Mouse (Mus musculus) MEL (cell line): ENCODE data around the gene Zmym2. TPM values are rescaled to one million over a fixed set of nuclear protein-coding genes. Genes with fewer than 3 reads are reported as not detected.

Source experiments
- DNase-seq: peaks from one replicate; pipeline ENCODE4 v3.0.0; 2011; ENCODE audit warnings: low read depth, low spot score
- H3K27ac ChIP-seq: 2 replicates; pipeline ENCODE4 v1.5.1; 2012; ENCODE audit warnings: low read depth, mild to moderate bottlenecking, control low read depth, low read length, moderate library complexity; ENCODE audit not compliant: control insufficient read depth
- H3K27me3 ChIP-seq, 2 experiments: fragments of 150-350 bp in 1 of 2; sonication (generic) in 1 of 2; 2 replicates each; pipeline ENCODE4 v1.6.1; 2012; ENCODE audit warnings: low read length in 2 of 2, mild to moderate bottlenecking in 2 of 2, improper control_type of control experiment in 1 of 2, moderate library complexity in 1 of 2; ENCODE audit not compliant: insufficient read depth in 2 of 2, control insufficient read depth in 1 of 2
- H3K36me3 ChIP-seq, 2 experiments: 2 replicates each; pipeline ENCODE4 v1.6.1; 2012 to 2014; ENCODE audit warnings: low read length in 2 of 2, improper control_type of control experiment in 1 of 2, inconsistent platforms in 1 of 2, mild to moderate bottlenecking in 1 of 2; ENCODE audit not compliant: insufficient read depth in 2 of 2, control insufficient read depth in 1 of 2
- H3K4me1 ChIP-seq, 2 experiments: fragments of 150-350 bp in 1 of 2; sonication (generic) in 1 of 2; 2 replicates each; pipeline ENCODE4 v1.6.1; 2012; ENCODE audit warnings: low read length in 2 of 2, improper control_type of control experiment in 1 of 2, mild to moderate bottlenecking in 1 of 2; ENCODE audit not compliant: insufficient read depth in 2 of 2, control insufficient read depth in 1 of 2
- H3K4me3 ChIP-seq, 2 experiments: fragments of 150-350 bp in 1 of 2; sonication (generic) in 1 of 2; 2 replicates each; pipeline ENCODE4 v1.5.1; 2012; ENCODE audit warnings: low read depth in 2 of 2, low read length in 2 of 2, mild to moderate bottlenecking in 2 of 2, moderate library complexity in 2 of 2, control low read depth in 1 of 2, improper control_type of control experiment in 1 of 2; ENCODE audit not compliant: control insufficient read depth in 1 of 2, insufficient read depth in 1 of 2
- H3K79me2 ChIP-seq: 2 replicates; pipeline ENCODE4 v1.6.1; 2012; ENCODE audit warnings: mild to moderate bottlenecking, low read length, moderate library complexity; ENCODE audit not compliant: control insufficient read depth, poor library complexity, insufficient read depth
- H3K9ac ChIP-seq: 2 replicates; pipeline ENCODE4 v1.6.1; 2012; ENCODE audit warnings: low read depth, mild to moderate bottlenecking, control low read depth, low read length, moderate library complexity; ENCODE audit not compliant: control insufficient read depth, poor library complexity, severe bottlenecking
- H3K9me3 ChIP-seq: fragments of 150-350 bp; sonication (generic); replicated peaks from 2 replicates; pipeline ENCODE4 v1.6.1; 2012; ENCODE audit warnings: mild to moderate bottlenecking, low read length, improper control_type of control experiment, moderate library complexity; ENCODE audit not compliant: insufficient read depth
- BHLHE40 ChIP-seq: IDR thresholded peaks from 2 replicates; pipeline ENCODE4 v1.6.1; 2012; ENCODE audit warnings: low read depth, mild to moderate bottlenecking, inconsistent platforms, low read length, improper control_type of control experiment, borderline replicate concordance
- CHD1 ChIP-seq: IDR thresholded peaks from 2 replicates; pipeline ENCODE4 v1.6.1; 2012; ENCODE audit warnings: low read depth, mild to moderate bottlenecking, inconsistent platforms, low read length, improper control_type of control experiment
- CTCF ChIP-seq, 3 experiments: IDR thresholded peaks in 2 of 3; conservative IDR thresholded peaks in 1 of 3; 2 replicates each; pipeline ENCODE4 v1.5.1; 2011 to 2012; ENCODE audit warnings: low read length in 3 of 3, low read depth in 2 of 3, mild to moderate bottlenecking in 2 of 3, improper control_type of control experiment in 1 of 3, inconsistent platforms in 1 of 3, mixed read lengths in 1 of 3, moderate library complexity in 1 of 3; ENCODE audit not compliant: control insufficient read depth in 1 of 3, insufficient read depth in 1 of 3, poor library complexity in 1 of 3, severe bottlenecking in 1 of 3
- E2F4 ChIP-seq: IDR thresholded peaks from 2 replicates; pipeline ENCODE4 v1.6.1; 2011; ENCODE audit warnings: low read depth, low read length, improper control_type of control experiment, borderline replicate concordance
- EP300 ChIP-seq, 2 experiments: IDR thresholded peaks; 2 replicates each; pipeline ENCODE4 v1.6.1; 2011; ENCODE audit warnings: improper control_type of control experiment in 2 of 2, low read length in 2 of 2, low read depth in 1 of 2, mild to moderate bottlenecking in 1 of 2
- GABPA ChIP-seq: IDR thresholded peaks from 2 replicates; pipeline ENCODE4 v1.6.1; 2012; ENCODE audit warnings: low read depth, mild to moderate bottlenecking, inconsistent platforms, low read length, improper control_type of control experiment, moderate library complexity
- GATA1 ChIP-seq: IDR thresholded peaks from 2 replicates; pipeline ENCODE4 v1.6.1; 2011; ENCODE audit warnings: low read depth, low read length, improper control_type of control experiment
- HCFC1 ChIP-seq: IDR thresholded peaks from 2 replicates; pipeline ENCODE4 v1.6.1; 2012; ENCODE audit warnings: low read depth, mild to moderate bottlenecking, inconsistent platforms, low read length, improper control_type of control experiment, moderate library complexity
- KAT2A ChIP-seq: conservative IDR thresholded peaks from 2 replicates; pipeline ENCODE4 v1.6.1; 2012; ENCODE audit warnings: low read depth, low read length, improper control_type of control experiment, inconsistent platforms
- MAX ChIP-seq: IDR thresholded peaks from 2 replicates; pipeline ENCODE4 v1.6.1; 2011; ENCODE audit warnings: low read length, improper control_type of control experiment
- MAZ ChIP-seq: IDR thresholded peaks from 2 replicates; pipeline ENCODE4 v1.6.1; 2012; ENCODE audit warnings: low read depth, mild to moderate bottlenecking, inconsistent platforms, low read length, improper control_type of control experiment
- MYB ChIP-seq: IDR thresholded peaks from 2 replicates; pipeline ENCODE4 v1.6.1; 2011; ENCODE audit warnings: mild to moderate bottlenecking, low read depth, low read length, improper control_type of control experiment
- POLR2AphosphoS5 ChIP-seq: IDR thresholded peaks from 2 replicates; pipeline ENCODE4 v1.6.1; 2012; ENCODE audit warnings: low read depth, borderline replicate concordance, mild to moderate bottlenecking, inconsistent platforms, low read length, moderate library complexity, mixed read lengths
- SIN3A ChIP-seq: IDR thresholded peaks from 2 replicates; pipeline ENCODE4 v1.6.1; 2012; ENCODE audit warnings: low read length, improper control_type of control experiment, inconsistent platforms
- SMC3 ChIP-seq: IDR thresholded peaks from 2 replicates; pipeline ENCODE4 v1.6.1; 2011; ENCODE audit warnings: low read depth, low read length, improper control_type of control experiment
- TAL1 ChIP-seq: IDR thresholded peaks from 2 replicates; pipeline ENCODE4 v1.6.1; 2012; ENCODE audit warnings: mild to moderate bottlenecking, inconsistent platforms, low read length, moderate library complexity, mixed read lengths
- TCF12 ChIP-seq: IDR thresholded peaks from 2 replicates; pipeline ENCODE4 v1.6.1; 2014; ENCODE audit warnings: low read depth, mild to moderate bottlenecking, inconsistent platforms, low read length, improper control_type of control experiment, moderate library complexity
- UBTF ChIP-seq: IDR thresholded peaks from 2 replicates; pipeline ENCODE4 v1.6.1; 2012; ENCODE audit warnings: low read depth, mild to moderate bottlenecking, inconsistent platforms, low read length, improper control_type of control experiment, moderate library complexity, borderline replicate concordance; ENCODE audit not compliant: insufficient read depth
- USF1 ChIP-seq: IDR thresholded peaks from 2 replicates; pipeline ENCODE4 v1.6.1; 2014; ENCODE audit warnings: low read depth, mild to moderate bottlenecking, inconsistent platforms, low read length, improper control_type of control experiment, moderate library complexity
- ZKSCAN1 ChIP-seq: IDR thresholded peaks from 2 replicates; pipeline ENCODE4 v1.6.1; 2012; ENCODE audit warnings: low read depth, mild to moderate bottlenecking, inconsistent platforms, low read length, improper control_type of control experiment, moderate library complexity
- ZMIZ1 ChIP-seq: IDR thresholded peaks from 2 replicates; pipeline ENCODE4 v1.6.1; 2012; ENCODE audit warnings: low read depth, mild to moderate bottlenecking, inconsistent platforms, low read length, improper control_type of control experiment, moderate library complexity
- polyA plus RNA-seq, 2 experiments: library from polyadenylated mRNA; stranded (reverse) in 1 of 2; unstranded in 1 of 2; fragments of >175 nt in 1 of 2; fragments of >200 nt in 1 of 2; gene quantifications; 2 replicates each; pipeline versions ENCODE4 v1.2.1 to v1.2.4; 2012; ENCODE audit warnings: low replicate concordance in 2 of 2, low read depth in 1 of 2; ENCODE audit not compliant: insufficient read length in 2 of 2, insufficient read depth in 1 of 2, missing spikeins in 1 of 2
- total RNA-seq: library from RNA; depleted of rRNA; stranded (reverse); fragments of 300-350 nt; gene quantifications from 2 replicates; pipeline ENCODE4 v1.2.3, GENCODE M21; 2012

Gene Zmym2
- total and polyA plus RNA-seq, 3 experiments, result 9.8 to 407 (median 27.7) TPM

DNA sequence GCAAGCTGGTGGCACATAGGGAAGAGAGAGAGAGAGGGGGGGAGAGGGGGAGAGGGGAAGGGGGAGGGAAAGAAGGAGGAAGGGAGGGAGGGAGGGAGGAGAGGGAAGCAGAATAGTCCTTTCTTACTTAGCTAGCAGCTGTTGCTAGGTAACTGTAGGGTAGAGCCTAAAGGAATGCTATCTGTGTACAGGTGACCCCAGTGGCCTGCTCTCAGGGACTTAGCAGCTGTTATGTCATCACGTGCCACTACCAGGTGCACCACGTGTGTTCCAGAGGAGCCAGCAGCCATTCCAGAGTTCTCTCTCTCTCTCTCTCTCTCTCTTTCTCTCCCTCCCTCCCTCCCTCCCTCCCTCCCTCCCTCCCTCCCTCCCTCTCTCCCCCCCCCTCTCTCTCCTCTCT, 41.9 kb upstream of the Zmym2 start:
- H3K4me1 ChIP-seq, result no peaks in the 10 kb centered on the region
- H3K4me3 ChIP-seq, result no peak overlapping the region
- no peak overlapping the region for H3K27ac ChIP-seq
- H3K9me3 ChIP-seq, result no peaks in the 10 kb centered on the region
- TF ChIP-seq MYB (no peak), SIN3A (no peak)
- no peaks in the 10 kb centered on the region for H3K36me3 ChIP-seq
- H3K79me2 ChIP-seq, result no peaks in the 10 kb centered on the region
- peaks cover 0 to 1% of the 10 kb centered on the region in 2 experiments; a peak in 1 of 4 replicates for H3K27me3 ChIP-seq
- no peak overlapping the region for H3K9ac ChIP-seq
- no peak for DNase-seq

DNA sequence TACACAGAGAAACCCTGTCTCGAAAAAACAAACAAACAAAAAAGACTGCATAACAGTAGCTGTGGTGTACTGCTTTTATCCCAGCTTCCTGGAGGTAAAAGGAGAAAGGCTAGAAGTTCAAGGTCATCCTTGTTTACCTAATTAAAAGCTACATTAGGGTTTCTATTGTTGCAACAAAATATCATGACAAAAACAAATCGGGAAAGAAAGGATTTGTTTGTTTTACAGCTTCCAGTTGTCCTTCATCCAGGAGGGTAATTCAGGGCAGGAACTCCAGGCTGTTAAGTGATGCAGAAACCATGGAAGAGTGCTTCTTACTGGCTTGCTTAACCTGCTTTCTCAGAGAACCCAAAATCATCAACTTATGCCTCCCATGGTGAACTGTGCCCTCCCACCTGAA, 38.1 kb upstream of the Zmym2 start:
- H3K79me2 ChIP-seq, result no peaks in the 10 kb centered on the region
- TF ChIP-seq TAL1 (no peak), CHD1 (no peak), ZKSCAN1 (no peak), CTCF (IDR thresholded peaks at IDR 0.05 in 2 of 3, conservative IDR thresholded peaks at IDR 0.05 in 1 of 3; ENCODE audit: control insufficient read depth in 1 of 3, insufficient read depth in 1 of 3, low read depth in 2 of 3, low read length in 3 of 3, poor library complexity in 1 of 3, severe bottlenecking in 1 of 3) (no peak), MAX (no peak), KAT2A (no peak), UBTF (no peak), GABPA (no peak), EP300 (IDR thresholded peaks at IDR 0.05; ENCODE audit: low read depth in 1 of 2, low read length in 2 of 2) (no peak), HCFC1 (no peak), E2F4 (no peak), ZMIZ1 (no peak), SMC3 (no peak), POLR2AphosphoS5 (no peak), MAZ (no peak), BHLHE40 (no peak), GATA1 (no peak), USF1 (no peak), MYB (no peak), TCF12 (no peak)
- no peaks in the 10 kb centered on the region for H3K4me1 ChIP-seq

More for the DNA sequence above, 38.1 kb upstream of the Zmym2 start:
- Histone ChIP-seq H3K36me3 (no peaks in the 10 kb centered on the region), H3K27me3 (no peaks in the 10 kb centered on the region; a peak in 1 of 4 replicates), H3K9ac (no peak overlapping the region), H3K4me3 (no peak overlapping the region), H3K27ac (no peak overlapping the region), H3K9me3 (no peaks in the 10 kb centered on the region)
- DNase-seq, result no peak
